Mouse (Mus musculus) MEL (cell line): ENCODE data around the gene Tubb5.

Experiments
- CTCF ChIP-seq, 3 experiments: IDR thresholded peaks in 2 of 3; conservative IDR thresholded peaks in 1 of 3; 2 replicates each; pipeline ENCODE4 v1.5.1; 2011 to 2012; ENCODE audit warnings: low read length in 3 of 3, low read depth in 2 of 3, mild to moderate bottlenecking in 2 of 3, improper control_type of control experiment in 1 of 3, inconsistent platforms in 1 of 3, mixed read lengths in 1 of 3, moderate library complexity in 1 of 3; ENCODE audit not compliant: control insufficient read depth in 1 of 3, insufficient read depth in 1 of 3, poor library complexity in 1 of 3, severe bottlenecking in 1 of 3
- GATA1 ChIP-seq: IDR thresholded peaks from 2 replicates; pipeline ENCODE4 v1.6.1; 2011; ENCODE audit warnings: low read depth, low read length, improper control_type of control experiment
- NRF1 ChIP-seq: IDR thresholded peaks from 2 replicates; pipeline ENCODE4 v1.6.1; 2014; ENCODE audit warnings: low read depth, mild to moderate bottlenecking, inconsistent platforms, low read length, improper control_type of control experiment, moderate library complexity; ENCODE audit not compliant: poor library complexity, insufficient read depth, severe bottlenecking
- POLR2A ChIP-seq, 2 experiments: IDR thresholded peaks; 2 replicates each; pipeline ENCODE4 v1.6.1; 2011 to 2012; ENCODE audit warnings: low read length in 2 of 2, mild to moderate bottlenecking in 2 of 2, control low read depth in 1 of 2, improper control_type of control experiment in 1 of 2, low read depth in 1 of 2, moderate library complexity in 1 of 2; ENCODE audit not compliant: control insufficient read depth in 1 of 2, insufficient read depth in 1 of 2, poor library complexity in 1 of 2
- TAL1 ChIP-seq: IDR thresholded peaks from 2 replicates; pipeline ENCODE4 v1.6.1; 2012; ENCODE audit warnings: mild to moderate bottlenecking, inconsistent platforms, low read length, moderate library complexity, mixed read lengths
- TCF12 ChIP-seq: IDR thresholded peaks from 2 replicates; pipeline ENCODE4 v1.6.1; 2014; ENCODE audit warnings: low read depth, mild to moderate bottlenecking, inconsistent platforms, low read length, improper control_type of control experiment, moderate library complexity
- USF2 ChIP-seq, 2 experiments: IDR thresholded peaks; 2 replicates each; pipeline ENCODE4 v1.6.1; 2011 to 2012; ENCODE audit warnings: improper control_type of control experiment in 2 of 2, low read length in 2 of 2, borderline replicate concordance in 1 of 2, inconsistent platforms in 1 of 2, low read depth in 1 of 2, mild to moderate bottlenecking in 1 of 2; ENCODE audit not compliant: insufficient read depth in 1 of 2

GRCm38 (mm10) chr17:35840561-35840960 lies 2.5 kb upstream of the Tubb5 start:
- TF ChIP-seq TAL1 (no peak), TCF12 (no peak), GATA1 (no peak), CTCF (IDR thresholded peaks at IDR 0.05 in 2 of 3, conservative IDR thresholded peaks at IDR 0.05 in 1 of 3; ENCODE audit: control insufficient read depth in 1 of 3, insufficient read depth in 1 of 3, low read depth in 2 of 3, low read length in 3 of 3, poor library complexity in 1 of 3, severe bottlenecking in 1 of 3) (no peak), NRF1 (no peak), POLR2A (IDR thresholded peaks at IDR 0.05; ENCODE audit: control insufficient read depth in 1 of 2, insufficient read depth in 1 of 2, low read depth in 1 of 2, low read length in 2 of 2, poor library complexity in 1 of 2) (no peak), USF2 (IDR thresholded peaks at IDR 0.05; ENCODE audit: borderline replicate concordance in 1 of 2, insufficient read depth in 1 of 2, low read depth in 1 of 2, low read length in 2 of 2) (no peak)
